Mouse (Mus musculus) megakaryocyte, adult 5-6 weeks (primary cell): ENCODE results near the gene Map3k13. TPM values are rescaled to one million over a fixed set of nuclear protein-coding genes. Genes with fewer than 3 reads are reported as not detected.
"Not testable (repeated sequence)": the region's sequence is repeated elsewhere in the genome, so short reads cannot be mapped to it uniquely, and the experiment has no call there.

Experiments
- ATAC-seq: 2 replicates; pipeline ENCODE4 v1.8.0; 2016; ENCODE audit warnings: mild to moderate bottlenecking, inconsistent platforms; ENCODE audit not compliant: poor library complexity, severe bottlenecking
- total RNA-seq, 2 experiments: library from RNA; stranded (forward) in 1 of 2; stranded (reverse) in 1 of 2; fragments of 153-499, 151-499 nt in 1 of 2; fragments of 221-1000, 200-1000 nt in 1 of 2; gene quantifications; 2 replicates each; pipeline versions ENCODE4 v1.2.3 to v1.2.4; 2015 to 2017

Gene Map3k13
- total RNA-seq, 2 experiments from 2014 or later: 0.04 TPM; not detected in 1

- no peak for ATAC-seq
Observed at GRCm38 (mm10) chr16:21901286-21901685, 107.1 kb downstream of the Map3k13 start.

- ATAC-seq: no peak
Observed at GRCm38 (mm10) chr16:21904636-21905035, 110.5 kb downstream of the Map3k13 start.

GRCm38 (mm10) chr16:21905996-21906395 lies 111.8 kb downstream of the Map3k13 start:
- no peak for ATAC-seq

DNA sequence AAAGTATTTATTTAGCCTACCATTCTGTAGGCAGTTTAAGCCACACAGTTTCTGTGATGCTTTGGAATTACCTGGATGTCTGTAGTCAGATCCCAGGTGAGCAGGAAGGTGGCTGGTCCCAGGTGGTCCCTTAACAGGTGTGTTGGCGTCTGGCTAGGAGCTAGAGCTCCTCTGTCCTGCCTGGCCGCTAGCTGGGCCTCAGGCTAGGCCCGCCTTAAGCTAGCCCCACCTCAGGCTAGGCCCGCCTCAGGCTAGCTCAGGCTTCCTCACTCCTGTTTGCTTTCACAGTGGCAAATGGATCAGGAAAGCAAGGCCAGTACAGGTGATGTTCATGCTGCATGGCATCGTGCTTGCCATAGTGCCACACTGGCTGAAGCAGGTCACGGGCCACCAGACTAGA lies 112.8 kb downstream of the Map3k13 start:
- ATAC-seq: no peak

GRCm38 (mm10) chr16:21908906-21909305 lies 114.8 kb downstream of the Map3k13 start:
- not testable (repeated sequence) for ATAC-seq

DNA sequence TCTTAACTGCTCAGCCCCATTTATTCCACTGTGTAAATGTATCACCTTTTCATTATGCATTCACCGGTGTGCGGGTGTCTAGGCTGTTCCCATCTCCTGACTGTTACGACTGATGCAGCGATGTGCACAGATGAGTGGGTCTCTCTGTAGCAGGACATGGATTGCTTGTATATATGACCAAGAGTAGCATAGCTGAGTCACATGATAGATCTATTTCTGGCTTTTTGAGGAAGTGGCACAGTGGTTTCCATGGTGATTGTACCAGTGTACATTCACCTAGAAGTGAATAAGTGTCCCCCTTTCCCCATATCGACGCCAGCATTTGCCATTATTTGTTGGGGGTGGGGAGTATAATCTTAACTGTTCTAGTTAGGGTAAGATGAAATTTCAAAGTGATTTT lies 119.2 kb downstream of the Map3k13 start:
- peak; percentile 68 for ATAC-seq

DNA sequence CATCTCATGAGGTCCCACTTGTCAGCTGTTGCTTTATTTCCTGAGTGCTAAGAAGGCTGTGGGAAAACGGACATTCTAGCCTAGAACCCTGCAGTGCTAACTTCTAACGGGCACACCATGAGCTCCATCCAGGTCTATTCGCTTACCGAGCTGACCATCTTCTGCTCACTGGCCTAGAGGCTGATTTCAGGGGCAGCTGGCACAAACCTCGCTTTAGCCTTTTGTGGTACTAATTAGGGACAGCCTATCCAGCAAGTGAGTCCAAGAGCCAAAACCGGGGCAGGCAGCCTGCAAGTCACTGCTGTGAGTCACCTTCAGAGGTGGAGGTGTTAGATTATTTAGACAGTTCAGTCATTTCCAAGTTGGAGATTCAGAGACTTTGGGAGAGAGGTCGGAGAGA lies 122.5 kb downstream of the Map3k13 start:
- no peak for ATAC-seq

DNA sequence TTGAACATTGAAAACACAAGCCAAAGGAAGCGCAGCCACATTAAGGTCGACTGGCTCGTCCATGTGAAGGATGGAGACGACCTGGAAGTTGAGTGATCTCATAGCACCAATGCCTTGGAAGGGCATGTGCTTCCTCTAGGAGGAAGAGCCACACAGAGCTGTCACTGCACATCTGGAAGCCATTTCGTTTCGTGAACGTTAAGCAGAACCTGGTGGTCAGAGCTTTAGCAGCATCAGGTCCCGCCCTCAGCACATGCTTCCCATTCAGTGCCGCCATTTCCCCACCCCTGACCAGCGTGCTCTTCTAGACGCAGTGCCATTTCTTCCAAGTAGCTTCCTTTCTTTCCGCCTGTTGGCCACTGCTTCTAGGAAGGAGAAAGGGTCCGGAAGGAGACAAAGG lies 134.3 kb downstream of the Map3k13 start:
- ATAC-seq: no peak

DNA sequence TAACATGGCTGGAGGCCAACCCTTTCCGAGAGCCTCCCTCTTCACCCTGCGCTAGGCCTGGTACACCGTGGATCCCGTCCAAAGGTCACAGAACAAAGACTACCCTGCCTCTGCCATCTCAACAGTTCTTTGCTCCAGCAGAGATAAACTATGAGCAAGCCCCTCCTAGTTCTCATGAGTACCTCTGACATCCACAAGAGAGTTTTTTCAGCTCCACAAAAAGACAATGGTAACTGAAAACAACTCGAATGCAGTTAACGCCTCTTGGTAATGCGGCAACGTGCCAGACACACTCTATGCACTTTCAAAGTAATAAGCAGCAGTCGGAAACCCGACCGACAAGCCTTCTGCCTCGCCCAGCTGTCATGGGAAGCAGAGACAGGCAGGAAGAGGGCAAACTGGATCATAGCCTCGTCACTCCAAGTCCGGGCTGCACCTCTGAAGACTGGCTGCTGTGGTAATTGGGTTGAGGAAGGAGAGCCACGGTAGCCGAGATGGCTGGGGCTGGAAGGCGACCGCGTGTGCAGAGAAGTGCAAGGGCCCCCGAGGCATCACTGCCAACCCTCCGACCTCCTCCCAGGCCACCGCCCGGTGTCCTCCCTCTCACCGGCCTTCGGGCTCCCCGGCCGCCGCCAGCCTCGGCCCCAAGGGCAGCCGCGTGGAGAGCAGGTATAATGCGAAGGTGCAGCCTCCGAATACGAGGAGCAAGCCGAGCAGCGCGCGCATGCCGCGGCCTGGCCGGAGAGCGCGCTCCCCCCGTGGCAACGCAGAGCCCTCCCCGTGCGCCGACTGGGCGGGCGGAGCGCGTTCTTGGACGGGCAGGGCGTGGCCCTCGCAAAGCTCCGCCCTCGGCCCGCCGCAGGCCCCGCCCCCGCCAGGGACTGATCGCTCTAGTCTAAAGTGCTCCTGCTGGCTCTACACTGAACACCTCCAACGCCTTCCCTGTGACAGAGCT lies 152.9 kb downstream of the Map3k13 start, which contains the start of gene Tmem41a:
Gene Tmem41a (minus strand): TSS at position 792 of the 955 bp plus-strand sequence.
- ATAC-seq: peak; percentile 96

DNA sequence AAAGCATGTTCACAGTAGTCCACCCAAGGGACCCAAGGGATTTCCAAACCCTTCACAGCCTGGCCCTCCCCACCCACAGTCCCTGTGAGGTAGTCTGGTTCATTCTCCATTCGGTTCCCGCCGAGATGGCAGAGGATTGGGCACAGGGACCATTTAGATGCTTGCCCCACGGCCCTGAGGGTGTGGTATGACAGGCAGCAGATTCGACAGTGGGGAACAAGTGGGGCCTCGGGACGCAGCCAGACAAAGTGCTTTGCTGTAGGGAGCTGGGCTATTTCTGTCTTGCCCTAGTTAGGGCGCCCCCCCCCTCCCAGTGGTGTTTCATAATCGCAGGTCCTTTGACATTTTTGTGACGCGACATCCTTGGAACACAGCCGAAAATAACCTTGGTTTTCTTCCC lies 161.4 kb downstream of the Map3k13 start:
- ATAC-seq: no peak

DNA sequence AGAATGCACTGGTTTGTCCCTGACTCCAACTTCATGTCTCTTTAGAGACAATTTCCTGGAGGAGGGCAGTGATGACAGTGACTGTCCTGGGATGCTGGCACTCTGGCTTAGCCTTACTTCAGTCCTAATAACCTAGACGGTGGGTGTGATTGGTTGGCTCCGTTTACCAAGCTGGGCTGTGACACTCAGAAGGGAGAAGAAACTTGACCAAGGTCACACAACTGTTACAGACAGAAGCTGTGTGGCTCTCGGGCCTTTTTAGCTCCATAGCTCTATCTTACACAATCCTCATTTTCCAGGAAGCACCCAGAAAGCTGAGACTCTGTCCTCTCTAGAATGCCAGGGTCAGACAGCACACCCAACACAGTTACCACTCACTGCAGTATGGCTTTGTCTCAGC lies 171.4 kb downstream of the Map3k13 start:
- no peak for ATAC-seq

- ATAC-seq: no peak
Observed at GRCm38 (mm10) chr16:21969874-21970273, 175.7 kb downstream of the Map3k13 start.

DNA sequence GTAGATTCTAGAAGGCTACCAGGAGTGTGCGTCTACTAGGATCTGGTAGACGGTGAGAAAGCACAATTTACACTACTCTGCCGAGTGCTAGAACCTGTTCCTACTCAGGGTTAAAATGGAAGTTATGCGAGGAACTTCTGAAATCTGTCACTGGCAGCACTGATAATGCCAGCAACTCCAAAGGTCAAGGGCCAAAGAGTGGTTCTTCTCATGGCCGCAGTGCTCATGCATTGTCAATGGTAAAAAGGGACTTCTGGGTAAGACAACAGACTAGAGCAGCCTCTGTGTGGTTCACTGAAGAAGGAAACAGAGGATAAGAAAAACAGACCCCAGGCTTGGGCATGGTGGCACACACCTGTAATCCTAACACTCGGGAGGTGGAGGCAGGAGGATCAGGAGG lies 176.4 kb downstream of the Map3k13 start:
- no peak for ATAC-seq

- no peak for ATAC-seq
Observed at GRCm38 (mm10) chr16:21971446-21971845, 177.3 kb downstream of the Map3k13 start.

DNA sequence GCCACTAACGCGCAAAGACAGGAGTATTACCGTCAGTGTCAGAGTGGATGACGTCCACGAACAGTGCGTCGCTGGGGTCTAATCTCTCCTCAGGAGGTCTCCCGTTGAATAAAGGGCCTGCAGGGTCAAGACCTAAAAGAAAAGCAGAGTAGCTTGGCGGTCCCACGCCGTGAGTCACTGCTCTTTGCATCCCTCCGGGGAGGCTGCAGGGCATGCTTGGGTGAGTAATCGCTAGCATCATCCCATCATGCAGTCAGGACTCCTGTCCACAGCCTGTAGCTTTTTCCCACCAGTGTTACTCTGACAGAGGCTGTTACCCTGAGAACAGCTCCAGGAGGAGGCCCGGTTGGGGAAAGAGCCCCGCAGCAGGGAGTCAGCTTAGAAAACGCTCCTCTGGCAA lies 182.1 kb downstream of the Map3k13 start:
- ATAC-seq: no peak

- ATAC-seq: no peak
Observed at GRCm38 (mm10) chr16:21977347-21977746, 183.2 kb downstream of the Map3k13 start.

Other genes with a start within 250 kb of the Map3k13 start
- 0.41 and 0.60 TPM in 2 replicates for gene 2510009E07Rik, start 99.7 kb upstream of the Map3k13 start, total RNA-seq (2015)
- 1.3 and 3.2 TPM in 2 replicates for gene 2510009E07Rik, start 99.7 kb upstream of the Map3k13 start, total RNA-seq (2017)
- 1.3 TPM in 2 replicates for gene Ehhadh, start 6.5 kb upstream of the Map3k13 start, total RNA-seq (2015)
- gene Ehhadh, start 6.5 kb upstream of the Map3k13 start, total RNA-seq (2017): 0.81 and 1.6 TPM in 2 replicates
- gene Tmem41a, start 153.2 kb downstream of the Map3k13 start, total RNA-seq (2015): 7.9 and 8.0 TPM in 2 replicates
- 3.0 and 4.1 TPM in 2 replicates for gene Tmem41a, start 153.2 kb downstream of the Map3k13 start, total RNA-seq (2017)
- gene Liph, start 201.3 kb downstream of the Map3k13 start, total RNA-seq (2015): not detected in 2 replicates
- gene Liph, start 201.3 kb downstream of the Map3k13 start, total RNA-seq (2017): 0.84 TPM in 1 of 2 replicates, not detected in the other
- gene Senp2, start 215.1 kb downstream of the Map3k13 start, total RNA-seq (2015): 47.3 and 52.5 TPM in 2 replicates
- gene Senp2, start 215.1 kb downstream of the Map3k13 start, total RNA-seq (2017): 45.5 and 53.5 TPM in 2 replicates